Mouse (Mus musculus) lung, adult 2 months (tissue): ENCODE measurements around the gene Atoh8. TPM values are rescaled to one million over a fixed set of nuclear protein-coding genes. Genes with fewer than 3 reads are reported as not detected.
A peak's percentile ranks its signal among the peaks of the same experiment; 100 is the strongest.

ENCODE experiments used
- DNase-seq: peaks from one replicate; pipeline ENCODE4 v3.0.0; 2022
- H3K4me1 ChIP-seq: fragments of 200-500 bp; 2 replicates; pipeline ENCODE4 v1.6.1; 2011; ENCODE audit warnings: low read length; ENCODE audit not compliant: control insufficient read depth, insufficient read depth
- H3K4me3 ChIP-seq: fragments of 200-500 bp; replicated peaks from 2 replicates; pipeline ENCODE3; 2011; ENCODE audit warnings: low read depth, mild to moderate bottlenecking, control low read depth, low read length; ENCODE audit errors: extremely low read depth
- CTCF ChIP-seq: fragments of 200-500 bp; IDR thresholded peaks from 2 replicates; pipeline ENCODE4 v1.5.1; 2011; ENCODE audit warnings: mild to moderate bottlenecking, low read length, control low read depth; ENCODE audit not compliant: insufficient read depth
- POLR2A ChIP-seq: fragments of 200-500 bp; IDR thresholded peaks from 2 replicates; pipeline ENCODE4 v1.6.1; 2011; ENCODE audit warnings: low read depth, mild to moderate bottlenecking, control low read depth, low read length, borderline replicate concordance; ENCODE audit errors: extremely low read depth
- WGBS: fragments of 180-500 bp; shearing (Covaris S2); methylation state at CpG from one replicate; pipeline ENCODE4 v1.1.7; 2018; 5-methylcytosine and 5-hydroxymethylcytosine counted together
- polyA plus RNA-seq: library from polyadenylated mRNA; depleted of rRNA; stranded (reverse); fragments of >200 nt; gene quantifications from 2 replicates; pipeline ENCODE4 v1.2.3, GENCODE M21; 2012

The Atoh8 gene
- polyA plus RNA-seq, 1 experiment: 26.4 TPM

DNA sequence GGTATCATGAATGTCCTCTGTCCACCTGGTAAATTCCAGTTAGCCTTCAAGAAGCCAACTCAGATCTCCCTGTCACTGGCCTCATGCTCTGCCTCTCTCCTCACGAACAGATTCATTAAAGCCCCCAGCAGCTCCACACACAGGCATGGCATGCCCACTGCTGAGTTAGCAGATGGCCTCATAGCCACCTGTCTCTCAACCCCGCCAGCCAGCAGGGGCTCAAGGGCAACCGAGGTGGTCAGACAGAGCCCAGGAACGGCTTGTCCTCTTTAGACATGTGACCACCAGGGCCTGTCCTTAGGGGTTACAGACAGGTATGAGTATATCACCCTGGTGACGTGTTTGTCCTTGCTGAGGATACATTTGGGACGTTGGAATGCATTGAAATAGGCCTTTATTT is 19.9 kb upstream of the Atoh8 start:
- 78% methylated on average over 6 of the region's 6 CpGs for WGBS
- DNase-seq: no peak
- Histone ChIP-seq H3K4me3 (no peak overlapping the region), H3K4me1 (no peaks in the 10 kb centered on the region)
- no peak for TF ChIP-seq POLR2A

GRCm38 (mm10) chr6:72254588-72255075 is 19.3 kb upstream of the Atoh8 start:
- TF ChIP-seq CTCF: no peak
- no peak for TF ChIP-seq POLR2A
- Histone ChIP-seq H3K4me3 (no peak overlapping the region), H3K4me1 (no peaks in the 10 kb centered on the region)
- DNase-seq: no peak
- WGBS: 56% methylated on average over 10 of the region's 10 CpGs

- 71% methylated on average over 4 of the region's 4 CpGs for WGBS
Measured at GRCm38 (mm10) chr6:72253911-72254587, 18.7 kb upstream of the Atoh8 start.

GRCm38 (mm10) chr6:72253168-72253567 is 17.8 kb upstream of the Atoh8 start:
- WGBS: 86% methylated on average over 4 of the region's 4 CpGs
- no peaks in the 10 kb centered on the region for H3K4me1 ChIP-seq
- TF ChIP-seq CTCF (no peak), POLR2A (no peak)
- no peak for DNase-seq
- no peak overlapping the region for H3K4me3 ChIP-seq

More at GRCm38 (mm10) chr6:72253911-72254587, 18.7 kb upstream of the Atoh8 start:
- Histone ChIP-seq H3K4me3 (no peak overlapping the region), H3K4me1 (no peaks in the 10 kb centered on the region)
- DNase-seq: no peak
- TF ChIP-seq CTCF: no peak
- TF ChIP-seq POLR2A: no peak

DNA sequence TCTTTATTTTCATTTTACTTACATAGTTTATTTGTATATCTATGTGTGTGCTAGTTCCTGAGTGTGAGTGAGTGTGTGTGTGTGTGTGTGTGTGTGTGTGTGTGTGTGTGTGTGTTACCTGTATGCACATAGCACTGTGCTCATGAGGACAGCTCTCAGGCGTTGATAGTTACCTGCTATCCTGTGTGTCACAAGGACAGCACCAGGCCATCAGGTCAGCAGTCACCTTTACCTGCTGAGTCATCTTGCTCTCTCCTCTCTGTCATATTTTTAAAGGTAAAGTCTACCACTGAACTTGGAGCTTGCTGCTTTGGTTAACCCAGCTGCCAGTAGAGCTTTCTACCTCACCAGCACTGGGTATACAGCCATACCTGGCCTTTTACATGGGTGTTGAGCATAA is 17.1 kb upstream of the Atoh8 start:
- no peaks in the 10 kb centered on the region for H3K4me1 ChIP-seq
- no peak overlapping the region for H3K4me3 ChIP-seq
- DNase-seq: no peak
- TF ChIP-seq POLR2A (no peak), CTCF (no peak)
- 88% methylated on average over 1 of the region's 1 CpGs for WGBS

DNA sequence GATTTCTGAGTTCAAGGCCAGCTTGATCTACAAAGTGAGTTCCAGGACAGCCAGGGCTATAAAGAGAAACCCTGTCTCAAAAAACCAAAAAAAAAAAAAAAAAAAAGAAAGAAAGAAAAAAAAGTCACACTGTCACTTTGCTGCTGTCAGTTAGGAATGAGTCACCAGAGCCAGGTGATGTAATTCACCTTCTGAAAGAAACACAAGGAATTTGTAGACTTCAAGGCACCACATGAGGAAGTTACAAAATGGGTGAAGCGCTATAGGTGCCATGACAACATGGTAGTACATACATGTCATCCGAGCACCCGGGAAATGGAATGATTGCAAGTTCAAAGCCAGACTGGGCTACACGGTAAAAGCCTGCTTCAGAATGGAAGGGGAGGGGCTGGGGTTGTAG is 14.6 kb upstream of the Atoh8 start:
- no peak for DNase-seq
- WGBS: 76% methylated on average over 4 of the region's 4 CpGs
- Histone ChIP-seq H3K4me1 (peaks cover 13% of the 10 kb centered on the region), H3K4me3 (no peak overlapping the region)
- TF ChIP-seq POLR2A: no peak
- no peak for TF ChIP-seq CTCF

DNA sequence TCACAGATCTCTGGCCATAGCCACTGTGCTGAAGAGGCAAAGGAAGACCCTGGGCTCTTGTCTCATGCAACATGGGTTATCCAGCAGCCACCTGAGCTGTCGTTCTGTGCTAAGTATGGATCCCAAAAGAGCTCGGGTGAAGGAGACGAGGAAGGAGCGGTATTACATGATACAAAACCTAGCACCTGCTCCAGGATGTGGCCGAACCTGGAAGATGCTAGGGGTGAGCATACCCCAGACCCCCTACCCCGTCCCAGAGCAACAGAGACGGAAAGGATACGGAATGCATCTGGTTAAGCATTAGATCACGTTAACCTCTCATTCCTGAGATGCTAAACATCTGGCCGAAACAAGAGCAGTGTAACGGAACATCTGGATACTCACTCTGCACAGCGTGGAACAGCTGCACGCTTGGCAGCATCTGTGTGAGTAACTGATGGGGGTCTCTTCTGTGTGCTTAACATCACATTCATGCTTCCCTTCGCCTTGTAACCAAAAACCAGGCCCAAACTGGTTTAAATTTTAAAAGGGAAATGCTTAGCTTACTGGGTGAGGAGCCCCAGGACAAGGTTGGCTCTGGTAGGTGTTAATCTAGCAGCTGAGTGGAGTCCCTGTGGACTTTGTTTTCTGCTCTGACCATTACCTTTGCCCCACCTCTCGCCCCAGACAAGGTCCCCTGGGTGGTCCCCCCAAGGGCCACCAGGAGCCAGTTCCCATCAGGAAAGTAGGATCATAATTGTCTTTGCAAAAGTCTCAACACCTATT is 13.0 kb upstream of the Atoh8 start:
- peaks cover 22% of the 10 kb centered on the region for H3K4me1 ChIP-seq
- TF ChIP-seq POLR2A: no peak
- DNase-seq: no peak
- 80% methylated on average over 15 of the region's 15 CpGs for WGBS
- H3K4me3 ChIP-seq: no peak overlapping the region

- Histone ChIP-seq H3K4me1 (peaks cover 26% of the 10 kb centered on the region), H3K4me3 (no peak overlapping the region)
- DNase-seq: no peak
- TF ChIP-seq POLR2A (no peak), CTCF (no peak)
- 63% methylated on average over 6 of the region's 6 CpGs for WGBS
Measured at GRCm38 (mm10) chr6:72246303-72246702, 10.9 kb upstream of the Atoh8 start.

DNA sequence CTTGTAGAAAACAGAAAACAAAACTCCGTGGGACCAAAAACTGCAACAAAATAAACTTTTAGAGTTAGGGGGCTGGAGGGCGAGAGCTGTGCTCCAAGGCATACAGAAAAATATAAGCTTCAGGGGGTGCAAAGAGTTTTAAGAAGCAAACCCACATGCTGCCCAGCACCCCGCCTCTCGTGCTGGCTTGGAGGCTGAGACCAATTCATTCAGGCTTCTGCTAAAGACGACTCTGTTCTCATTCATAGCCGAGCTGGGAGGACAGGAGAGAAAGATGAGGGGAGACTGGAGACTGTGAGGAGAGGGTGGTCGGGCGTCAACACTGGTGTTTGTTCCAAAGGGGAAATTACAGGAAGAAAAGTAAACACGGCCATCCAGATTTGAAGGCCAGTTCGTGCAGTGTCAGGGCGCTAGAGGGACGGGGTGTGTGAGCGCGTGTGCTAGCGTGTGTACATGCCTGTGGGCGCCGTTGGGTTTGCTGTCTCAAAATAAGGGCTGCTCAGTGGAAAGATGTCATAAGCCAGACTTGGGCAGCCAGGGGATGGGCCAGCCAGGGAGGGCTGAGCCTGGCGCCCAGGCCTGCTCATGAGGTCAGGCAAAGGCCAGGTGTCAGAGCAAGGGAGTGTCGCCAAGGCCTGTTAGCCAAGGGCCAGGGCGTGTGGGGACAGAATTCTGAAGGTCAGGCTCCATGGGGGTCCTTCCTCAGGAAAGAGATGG is 9.3 kb upstream of the Atoh8 start:
- peak; percentile 62 for DNase-seq
- peaks cover 28% of the 10 kb centered on the region for H3K4me1 ChIP-seq
- no peak overlapping the region for H3K4me3 ChIP-seq
- no peak for TF ChIP-seq POLR2A
- no peak for TF ChIP-seq CTCF
- 17% methylated on average over 20 of the region's 20 CpGs for WGBS
